Mouse (Mus musculus): ENCODE measurements at regions not wholly inside any gene's neighbourhood (a gene's known extent, or its start where the extent isn't known, plus 50 kb on each side); places are given as distances from the start of the nearest gene placed in this dataset.
A peak's percentile ranks its signal among the peaks of the same experiment; 100 is the strongest.
"Not testable (repeated sequence)": the region's sequence is repeated elsewhere in the genome, so short reads cannot be mapped to it uniquely, and the experiment has no call there.

- DNase-seq (ENCODE audit: low spot score): no peak
These were observed 274.5 kb downstream of the Fam19a5 start for GRCm38 (mm10) chr15:87818566-87818965.

- DNase-seq (ENCODE audit: low spot score): no peak
These were observed 298.0 kb downstream of the Fam19a5 start for GRCm38 (mm10) chr15:87842097-87842496.

- no peak for DNase-seq (ENCODE audit: low spot score)
These were observed 315.0 kb downstream of the Fam19a5 start for GRCm38 (mm10) chr15:87859069-87859468.

GRCm38 (mm10) chr15:87876286-87876899, 332.3 kb downstream of the Fam19a5 start:
- no peak for DNase-seq (ENCODE audit: low spot score)

- DNase-seq (ENCODE audit: low spot score): peak; percentile 13
These were observed 346.8 kb downstream of the Fam19a5 start for GRCm38 (mm10) chr15:87890903-87891302.

GRCm38 (mm10) chr15:87894866-87895265, 350.8 kb downstream of the Fam19a5 start:
- not testable (repeated sequence) for DNase-seq (ENCODE audit: low spot score)

GRCm38 (mm10) chr15:87898655-87899054, 354.6 kb downstream of the Fam19a5 start:
- DNase-seq (ENCODE audit: low spot score): no peak

GRCm38 (mm10) chr15:87904436-87904835, 360.3 kb downstream of the Fam19a5 start:
- no peak for DNase-seq (ENCODE audit: low spot score)

- DNase-seq (ENCODE audit: low spot score): no peak
These were observed 362.2 kb downstream of the Fam19a5 start for GRCm38 (mm10) chr15:87906310-87906709.

GRCm38 (mm10) chr15:87922091-87922490, 378.0 kb downstream of the Fam19a5 start:
- DNase-seq (ENCODE audit: low spot score): no peak

GRCm38 (mm10) chr15:87922781-87923446, 378.8 kb downstream of the Fam19a5 start:
- DNase-seq (ENCODE audit: low spot score): no peak

- no peak for DNase-seq (ENCODE audit: low spot score)
These were observed 379.8 kb downstream of the Fam19a5 start for GRCm38 (mm10) chr15:87923906-87924305.

- no peak for DNase-seq (ENCODE audit: low spot score)
These were observed 391.9 kb downstream of the Fam19a5 start for GRCm38 (mm10) chr15:87936041-87936440.

GRCm38 (mm10) chr15:87940837-87941236, 396.7 kb downstream of the Fam19a5 start:
- DNase-seq (ENCODE audit: low spot score): peak; percentile 38

GRCm38 (mm10) chr15:87952531-87952930, 408.4 kb downstream of the Fam19a5 start:
- no peak for DNase-seq (ENCODE audit: low spot score)

- DNase-seq (ENCODE audit: low spot score): no peak
These were observed 411.7 kb downstream of the Fam19a5 start for GRCm38 (mm10) chr15:87955685-87956256.

GRCm38 (mm10) chr15:87958866-87959265, 414.8 kb downstream of the Fam19a5 start:
- DNase-seq (ENCODE audit: low spot score): no peak

- DNase-seq (ENCODE audit: low spot score): no peak
These were observed 428.5 kb downstream of the Fam19a5 start for GRCm38 (mm10) chr15:87972641-87973040.

- no peak for DNase-seq (ENCODE audit: low spot score)
These were observed 443.4 kb downstream of the Fam19a5 start for GRCm38 (mm10) chr15:87987322-87987985.

GRCm38 (mm10) chr15:87994546-87994945, 450.4 kb downstream of the Fam19a5 start:
- no peak for DNase-seq (ENCODE audit: low spot score)

GRCm38 (mm10) chr15:88017076-88017475, 473.0 kb downstream of the Fam19a5 start:
- no peak for DNase-seq (ENCODE audit: low spot score)

- no peak for DNase-seq (ENCODE audit: low spot score)
These were observed 488.7 kb downstream of the Fam19a5 start for GRCm38 (mm10) chr15:88032751-88033150.

GRCm38 (mm10) chr15:88033725-88034124, 489.6 kb downstream of the Fam19a5 start:
- no peak for DNase-seq (ENCODE audit: low spot score)

Data from layer of hippocampus, adult 9-10 months (tissue).